Mouse (Mus musculus): ENCODE measurements at regions not wholly inside any gene's neighbourhood (a gene's known extent, or its start where the extent isn't known, plus 50 kb on each side); places are given as distances from the start of the nearest gene placed in this dataset.

DNA sequence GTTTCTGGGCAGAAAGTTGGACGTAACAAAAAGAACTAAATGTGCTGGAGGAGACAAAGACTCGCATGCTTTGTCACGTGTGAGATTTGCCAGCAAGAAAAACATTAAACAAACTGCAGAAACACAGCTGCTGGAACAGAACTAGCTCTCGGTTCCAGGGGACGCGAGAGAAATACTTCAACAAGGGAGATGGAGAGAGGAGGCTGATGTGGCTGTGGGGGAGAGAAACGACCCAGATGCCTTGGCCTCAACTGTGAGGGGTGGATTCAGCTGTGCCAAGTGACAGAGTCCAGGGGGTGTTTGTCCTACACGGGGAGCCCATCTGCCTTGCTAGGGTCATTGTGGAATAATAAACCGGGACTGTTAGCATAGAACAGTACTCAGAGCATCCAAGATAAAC is 174.9 kb downstream of the Ktn1 start:
- no peak for TF ChIP-seq CTCF (IDR thresholded peaks at IDR 0.05; ENCODE audit: low read depth)
- TF ChIP-seq EP300 (IDR thresholded peaks at IDR 0.05; ENCODE audit: low read depth) = no peak

Measured in liver, embryonic 14.5 days (tissue).